Mouse (Mus musculus): ENCODE measurements around the gene Tgfbr3. TPM values are rescaled to one million over a fixed set of nuclear protein-coding genes. Genes with fewer than 3 reads are reported as not detected.

Gene Tgfbr3
- polyA plus RNA-seq, 2 experiments = 20.7 to 29.0 TPM

- Histone ChIP-seq H3K4me1 (ENCODE audit: control insufficient read depth, insufficient read depth, low read length) (peaks cover 47% of the 10 kb centered on the region), H3K9ac (ENCODE audit: low read depth, low read length, severe bottlenecking) (no peak overlapping the region), H3K4me2 (replicated peaks; ENCODE audit: low read depth, low read length, severe bottlenecking) (no peak overlapping the region), H3K4me3 (replicated peaks; ENCODE audit: low read length) (no peak overlapping the region), H3K27ac (replicated peaks; ENCODE audit: low read depth, low read length) (peak overlapping the region; percentile 53), H3K9me3 (ENCODE audit: control insufficient read depth, low read length) (no peaks in the 10 kb centered on the region), H3K36me3 (ENCODE audit: control insufficient read depth, insufficient read depth, low read length) (no peaks in the 10 kb centered on the region), H3K27me3 (ENCODE audit: control insufficient read depth, insufficient read depth, low read length) (no peaks in the 10 kb centered on the region)
- ATAC-seq (ENCODE audit: low FRiP score, low read depth) (peak; percentile 52; the same call in 1 of the 2 replicates), DNase-seq (ENCODE audit: low spot score) (peak; percentile 84)
- no peak for TF ChIP-seq POLR2A (IDR thresholded peaks at IDR 0.05; ENCODE audit: borderline replicate concordance, extremely low read depth, insufficient read depth, insufficient read length)
- 10% methylated on average over 12 of the region's 12 CpGs for WGBS
Observed at GRCm38 (mm10) chr5:107195751-107196395, 93.6 kb downstream of the Tgfbr3 start.

- no peak for TF ChIP-seq POLR2A (IDR thresholded peaks at IDR 0.05; ENCODE audit: borderline replicate concordance, extremely low read depth, insufficient read depth, insufficient read length)
Observed at GRCm38 (mm10) chr5:107193160-107193559, 96.3 kb downstream of the Tgfbr3 start.

GRCm38 (mm10) chr5:107192372-107192771 is 97.1 kb downstream of the Tgfbr3 start:
- Histone ChIP-seq H3K4me2 (replicated peaks; ENCODE audit: low read depth, low read length, severe bottlenecking) (no peak overlapping the region), H3K4me3 (replicated peaks; ENCODE audit: low read length) (no peak overlapping the region), H3K27me3 (ENCODE audit: control insufficient read depth, insufficient read depth, low read length) (no peaks in the 10 kb centered on the region), H3K4me1 (ENCODE audit: control insufficient read depth, insufficient read depth, low read length) (peaks cover 35% of the 10 kb centered on the region), H3K9me3 (ENCODE audit: control insufficient read depth, low read length) (no peaks in the 10 kb centered on the region), H3K36me3 (ENCODE audit: control insufficient read depth, insufficient read depth, low read length) (no peaks in the 10 kb centered on the region), H3K9ac (ENCODE audit: low read depth, low read length, severe bottlenecking) (no peak overlapping the region), H3K27ac (replicated peaks; ENCODE audit: low read depth, low read length) (no peak overlapping the region)
- ATAC-seq (ENCODE audit: low FRiP score, low read depth) (no peak), DNase-seq (ENCODE audit: low spot score) (no peak)
- WGBS = 78% methylated on average over 7 of the region's 7 CpGs
- no peak for TF ChIP-seq POLR2A (IDR thresholded peaks at IDR 0.05; ENCODE audit: borderline replicate concordance, extremely low read depth, insufficient read depth, insufficient read length)

More at GRCm38 (mm10) chr5:107193160-107193559, 96.3 kb downstream of the Tgfbr3 start:
- ATAC-seq (ENCODE audit: low FRiP score, low read depth) (no peak), DNase-seq (ENCODE audit: low spot score) (no peak)
- 87% methylated on average over 9 of the region's 9 CpGs for WGBS
- H3K4me1 ChIP-seq (ENCODE audit: control insufficient read depth, insufficient read depth, low read length) = peaks cover 35% of the 10 kb centered on the region
- no peaks in the 10 kb centered on the region for H3K36me3 ChIP-seq (ENCODE audit: control insufficient read depth, insufficient read depth, low read length)
- no peaks in the 10 kb centered on the region for H3K27me3 ChIP-seq (ENCODE audit: control insufficient read depth, insufficient read depth, low read length)
- H3K9ac ChIP-seq (ENCODE audit: low read depth, low read length, severe bottlenecking) = no peak overlapping the region
- H3K9me3 ChIP-seq (ENCODE audit: control insufficient read depth, low read length) = no peaks in the 10 kb centered on the region
- no peak overlapping the region for H3K4me2 ChIP-seq (replicated peaks; ENCODE audit: low read depth, low read length, severe bottlenecking)
- H3K4me3 ChIP-seq (replicated peaks; ENCODE audit: low read length) = no peak overlapping the region
- H3K27ac ChIP-seq (replicated peaks; ENCODE audit: low read depth, low read length) = no peak overlapping the region

- DNase-seq (ENCODE audit: low spot score) (no peak), ATAC-seq (ENCODE audit: low FRiP score, low read depth) (no peak)
- no peak overlapping the region for H3K27ac ChIP-seq (replicated peaks; ENCODE audit: low read depth, low read length)
- TF ChIP-seq POLR2A (IDR thresholded peaks at IDR 0.05; ENCODE audit: borderline replicate concordance, extremely low read depth, insufficient read depth, insufficient read length) = no peak
- peaks cover 11% of the 10 kb centered on the region for H3K4me1 ChIP-seq (ENCODE audit: control insufficient read depth, insufficient read depth, low read length)
- H3K4me3 ChIP-seq (replicated peaks; ENCODE audit: low read length) = no peak overlapping the region
- H3K36me3 ChIP-seq (ENCODE audit: control insufficient read depth, insufficient read depth, low read length) = no peaks in the 10 kb centered on the region
- no peak overlapping the region for H3K9ac ChIP-seq (ENCODE audit: low read depth, low read length, severe bottlenecking)
- WGBS = 66% methylated on average over 10 of the region's 10 CpGs
- no peaks in the 10 kb centered on the region for H3K27me3 ChIP-seq (ENCODE audit: control insufficient read depth, insufficient read depth, low read length)
- H3K9me3 ChIP-seq (ENCODE audit: control insufficient read depth, low read length) = no peaks in the 10 kb centered on the region
- no peak overlapping the region for H3K4me2 ChIP-seq (replicated peaks; ENCODE audit: low read depth, low read length, severe bottlenecking)
Observed at GRCm38 (mm10) chr5:107188551-107188950, 100.9 kb downstream of the Tgfbr3 start.

GRCm38 (mm10) chr5:107186206-107186605 is 103.2 kb downstream of the Tgfbr3 start:
- 0 out of 2 replicates have a peak, but pooled peaks cover 3% of the 10 kb centered on the region for H3K4me1 ChIP-seq (ENCODE audit: control insufficient read depth, insufficient read depth, low read length)
- no peak overlapping the region for H3K4me3 ChIP-seq (replicated peaks; ENCODE audit: low read length)
- 80% methylated on average over 3 of the region's 3 CpGs for WGBS
- H3K27ac ChIP-seq (replicated peaks; ENCODE audit: low read depth, low read length) = no peak overlapping the region
- H3K9ac ChIP-seq (ENCODE audit: low read depth, low read length, severe bottlenecking) = no peak overlapping the region
- no peaks in the 10 kb centered on the region for H3K36me3 ChIP-seq (ENCODE audit: control insufficient read depth, insufficient read depth, low read length)
- ATAC-seq (ENCODE audit: low FRiP score, low read depth) = no peak
- H3K9me3 ChIP-seq (ENCODE audit: control insufficient read depth, low read length) = no peaks in the 10 kb centered on the region
- no peak for TF ChIP-seq POLR2A (IDR thresholded peaks at IDR 0.05; ENCODE audit: borderline replicate concordance, extremely low read depth, insufficient read depth, insufficient read length)
- H3K27me3 ChIP-seq (ENCODE audit: control insufficient read depth, insufficient read depth, low read length) = no peaks in the 10 kb centered on the region
- DNase-seq (ENCODE audit: low spot score) = no peak
- H3K4me2 ChIP-seq (replicated peaks; ENCODE audit: low read depth, low read length, severe bottlenecking) = no peak overlapping the region
